Mouse (Mus musculus): Measurements from ENCODE around the gene Pcsk7.

The Pcsk7 gene

GRCm38 (mm10) chr9:45906355-45907077 lies at the start of gene Pcsk7, which contains the start of gene Rnf214:
Pcsk7 (plus strand) TSS chr9:45906497.
Rnf214 (minus strand) TSS chr9:45906911.
- peak; percentile 94 to 97 for DNase-seq

GRCm38 (mm10) chr9:45859364-45859763 lies 46.9 kb upstream of the Pcsk7 start:
- DNase-seq = no peak

GRCm38 (mm10) chr9:45861813-45862212 lies 44.5 kb upstream of the Pcsk7 start:
- DNase-seq = no peak

- DNase-seq = no peak
These were observed 37.1 kb upstream of the Pcsk7 start for GRCm38 (mm10) chr9:45869181-45869580.

- no peak for DNase-seq
These were observed 36.0 kb upstream of the Pcsk7 start for GRCm38 (mm10) chr9:45870265-45870664.

- peak in 1 of 2 experiments; percentile 31 for DNase-seq
These were observed 28.4 kb upstream of the Pcsk7 start for GRCm38 (mm10) chr9:45877928-45878327.

- DNase-seq = no peak
These were observed 12.6 kb upstream of the Pcsk7 start for GRCm38 (mm10) chr9:45893681-45894080.

GRCm38 (mm10) chr9:45905196-45905595 lies 1.1 kb upstream of the Pcsk7 start:
- no peak for DNase-seq

GRCm38 (mm10) chr9:45905811-45906237 lies 473 bp upstream of the Pcsk7 start:
- peak in 1 of 2 experiments; percentile 35 for DNase-seq

- no peak for DNase-seq
These were observed 756 bp downstream of the Pcsk7 start for GRCm38 (mm10) chr9:45907078-45907428.

- no peak for DNase-seq
These were observed 4.7 kb downstream of the Pcsk7 start for GRCm38 (mm10) chr9:45910995-45911394.

GRCm38 (mm10) chr9:45911673-45912072 lies 5.4 kb downstream of the Pcsk7 start:
- peak in 1 of 2 experiments; percentile 63 for DNase-seq

- DNase-seq = no peak
These were observed 9.4 kb downstream of the Pcsk7 start for GRCm38 (mm10) chr9:45915659-45916058.

GRCm38 (mm10) chr9:45917041-45917934 lies 11.0 kb downstream of the Pcsk7 start:
- DNase-seq = peak in 1 of 2 experiments; percentile 51

GRCm38 (mm10) chr9:45919895-45920294 lies 13.6 kb downstream of the Pcsk7 start:
- no peak for DNase-seq

GRCm38 (mm10) chr9:45929285-45929684 lies 23.0 kb downstream of the Pcsk7 start:
- DNase-seq = no peak

- peak in 1 of 2 experiments; percentile 52 for DNase-seq
These were observed 25.7 kb downstream of the Pcsk7 start for GRCm38 (mm10) chr9:45931958-45932357.

- no peak for DNase-seq
These were observed 26.5 kb downstream of the Pcsk7 start for GRCm38 (mm10) chr9:45932571-45933415.

- no peak for DNase-seq
These were observed 29.4 kb downstream of the Pcsk7 start, which contains the start of gene Tagln for GRCm38 (mm10) chr9:45935628-45936210. Tagln (minus strand) TSS chr9:45936058.

GRCm38 (mm10) chr9:45936883-45937282 lies 30.6 kb downstream of the Pcsk7 start:
- DNase-seq = peak; percentile 60 to 78

GRCm38 (mm10) chr9:45938088-45938487 lies 31.8 kb downstream of the Pcsk7 start:
- peak in 1 of 2 experiments; percentile 51 for DNase-seq

GRCm38 (mm10) chr9:45938952-45939637 lies 32.8 kb downstream of the Pcsk7 start:
- no peak for DNase-seq
